Mouse (Mus musculus) heart, postnatal 0 days (tissue): ENCODE data around the gene Cpm.

Experiments used
- CTCF ChIP-seq: IDR thresholded peaks from 2 replicates; pipeline ENCODE4 v1.5.1; 2016; ENCODE audit warnings: antibody characterized with exemption, control low read depth, low read depth
- EP300 ChIP-seq: IDR thresholded peaks from 2 replicates; pipeline ENCODE4 v1.6.1; 2016; ENCODE audit warnings: antibody characterized with exemption, low read depth

DNA sequence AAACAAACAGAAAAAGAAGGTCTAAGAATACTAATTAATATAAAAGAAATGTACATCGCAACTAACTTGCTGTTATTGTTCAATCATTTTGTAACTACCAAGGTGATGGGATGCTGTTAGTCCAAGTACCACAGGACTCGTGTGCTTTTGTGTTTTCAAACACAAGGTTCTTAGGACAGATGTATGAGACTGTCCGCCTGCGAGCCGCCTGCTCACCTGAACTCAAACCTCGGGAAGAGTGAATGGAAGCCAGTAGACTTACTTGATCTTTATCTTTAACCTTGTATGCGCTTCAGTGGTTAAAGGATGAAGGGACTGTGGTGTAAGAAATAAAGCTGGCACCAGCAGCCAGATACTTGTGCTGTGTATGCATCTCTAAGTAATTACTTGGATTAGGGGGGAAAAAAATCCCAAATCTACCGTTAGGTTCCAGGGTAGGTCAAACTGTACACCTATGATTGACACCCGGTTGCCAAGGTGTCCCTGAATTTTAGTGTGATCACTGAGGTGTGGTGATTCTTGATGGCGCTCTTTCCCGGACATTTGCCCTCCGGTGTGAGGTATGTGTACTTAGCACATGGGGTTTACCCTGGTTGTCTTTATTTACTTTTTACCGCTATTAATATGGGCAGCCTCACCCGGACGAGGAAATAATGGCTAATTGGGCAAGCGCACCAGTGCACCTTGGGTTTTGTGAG, 2.4 kb downstream of the Cpm start:
- TF ChIP-seq EP300 (no peak), CTCF (no peak)
